Mouse (Mus musculus) liver, postnatal 0 days (tissue): ENCODE results near the gene Gm5089.

Experiments used
- CTCF ChIP-seq: sonication (generic); IDR thresholded peaks from 2 replicates; pipeline ENCODE4 v1.5.1; 2016; ENCODE audit warnings: antibody characterized with exemption, low read depth
- EP300 ChIP-seq: IDR thresholded peaks from 2 replicates; pipeline ENCODE4 v1.6.1; 2016; ENCODE audit warnings: antibody characterized with exemption, low read depth, mild to moderate bottlenecking

DNA sequence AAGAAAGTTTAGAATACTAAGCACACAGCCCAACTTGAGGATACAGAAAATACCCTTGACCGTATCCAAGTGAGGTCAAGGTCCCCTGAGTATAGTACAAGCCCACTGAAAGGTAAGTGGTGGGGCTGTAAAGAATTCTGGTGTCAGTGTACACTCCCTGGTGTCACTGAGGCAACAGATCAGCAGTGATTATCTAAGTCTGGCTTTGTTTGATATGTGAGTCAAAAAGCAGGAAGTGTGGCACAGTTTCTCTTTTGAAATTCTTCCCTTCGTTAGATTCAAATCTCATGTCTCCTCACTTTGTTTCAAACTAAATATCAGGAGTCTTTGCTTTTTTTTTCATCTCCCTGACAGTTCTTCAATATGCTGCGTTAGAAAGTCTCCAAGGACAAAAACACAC is 18.4 kb downstream of the Gm5089 start:
- no peak for TF ChIP-seq CTCF
- no peak for TF ChIP-seq EP300
